Mouse (Mus musculus) liver, adult 2 months (tissue): ENCODE results near the gene Prpf39. TPM values are rescaled to one million over a fixed set of nuclear protein-coding genes. Genes with fewer than 3 reads are reported as not detected.
A peak's percentile ranks its signal among the peaks of the same experiment; 100 is the strongest.

ENCODE experiments used
- DNase-seq: peaks from one replicate; pipeline ENCODE4 v3.0.0-alpha.2; 2011; ENCODE audit warnings: low read depth, low spot score; ENCODE audit errors: extremely low read depth
- H3K27ac ChIP-seq: fragments of 200-500 bp; replicated peaks from 2 replicates; pipeline ENCODE4 v1.5.1; 2012; ENCODE audit warnings: low read depth, mild to moderate bottlenecking, control low read depth, inconsistent platforms, low read length; ENCODE audit not compliant: insufficient read depth
- H3K27me3 ChIP-seq: fragments of 200-500 bp; 2 replicates; pipeline ENCODE4 v1.6.1; 2012; ENCODE audit warnings: mild to moderate bottlenecking, moderate library complexity, low read length, inconsistent platforms; ENCODE audit not compliant: control insufficient read depth, insufficient read depth
- H3K36me3 ChIP-seq: fragments of 200-500 bp; 2 replicates; pipeline ENCODE4 v1.6.1; 2012; ENCODE audit warnings: low read length, inconsistent platforms; ENCODE audit not compliant: control insufficient read depth, insufficient read depth
- H3K4me1 ChIP-seq: fragments of 200-500 bp; 2 replicates; pipeline ENCODE4 v1.6.1; 2011; ENCODE audit warnings: low read length; ENCODE audit not compliant: control insufficient read depth, insufficient read depth
- H3K4me3 ChIP-seq: fragments of 200-500 bp; 2 replicates; pipeline ENCODE4 v1.5.1; 2011; ENCODE audit warnings: low read depth, mild to moderate bottlenecking, control low read depth, low read length, moderate library complexity; ENCODE audit not compliant: insufficient read depth
- H3K79me2 ChIP-seq: fragments of 200-500 bp; 2 replicates; pipeline ENCODE4 v1.6.1; 2012; ENCODE audit warnings: inconsistent platforms, mild to moderate bottlenecking, low read length, moderate library complexity; ENCODE audit not compliant: control insufficient read depth, insufficient read depth
- H3K9ac ChIP-seq: fragments of 200-500 bp; 2 replicates; pipeline ENCODE4 v1.6.1; 2012; ENCODE audit warnings: low read depth, mild to moderate bottlenecking, control low read depth, inconsistent platforms, low read length
- CTCF ChIP-seq: fragments of 200-500 bp; IDR thresholded peaks from 2 replicates; pipeline ENCODE4 v1.5.1; 2011; ENCODE audit warnings: low read depth, low read length, control low read depth
- POLR2A ChIP-seq: fragments of 200-500 bp; IDR thresholded peaks from 2 replicates; pipeline ENCODE4 v1.6.1; 2011; ENCODE audit warnings: low read length, control low read depth; ENCODE audit not compliant: insufficient read depth; ENCODE audit errors: extremely low read depth
- WGBS: fragments of 180-500 bp; shearing (Covaris S2); methylation state at CpG from one replicate; pipeline ENCODE4 v1.1.7; 2018; 5-methylcytosine and 5-hydroxymethylcytosine counted together
- polyA plus RNA-seq: library from polyadenylated mRNA; depleted of rRNA; stranded (reverse); fragments of >200 nt; gene quantifications from 2 replicates; pipeline ENCODE4 v1.2.3, GENCODE M21; 2012
- total RNA-seq: library from RNA; depleted of rRNA; stranded (reverse); fragments of >200 nt; gene quantifications from 2 replicates; pipeline ENCODE4 v1.2.3, GENCODE M21; 2014

Prpf39 gene
- total and polyA plus RNA-seq, 2 experiments: 3.8 to 26.5 TPM

DNA sequence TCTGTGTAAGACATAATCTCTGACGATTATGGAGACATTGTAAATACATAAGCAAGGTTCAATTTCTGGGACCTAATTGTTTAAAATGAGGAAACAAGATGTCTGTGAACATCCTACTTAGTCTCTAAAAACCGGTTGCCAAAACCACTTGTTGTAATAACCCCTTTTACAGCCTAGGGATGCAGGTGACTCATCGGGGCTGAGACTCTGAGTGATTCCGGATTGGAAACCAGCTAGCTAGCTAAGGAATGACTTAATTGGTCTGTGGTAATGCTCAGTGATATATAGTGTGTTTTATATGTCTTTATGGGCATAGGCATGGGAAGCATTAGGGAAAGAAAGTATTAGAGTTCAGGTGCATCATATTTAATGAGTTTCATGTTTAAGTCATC is 1.4 kb downstream of the Prpf39 start:
- Histone ChIP-seq H3K36me3 (peaks cover 2% of the 10 kb centered on the region; the same call in 1 of the 2 replicates), H3K9ac (no peak overlapping the region), H3K4me3 (0 out of 2 replicates have a peak overlapping the region, but pooled peaks have one; percentile 99), H3K27me3 (no peaks in the 10 kb centered on the region), H3K4me1 (peaks cover 11% of the 10 kb centered on the region), H3K27ac (no peak overlapping the region), H3K79me2 (peaks cover 19% of the 10 kb centered on the region; the same call in 1 of the 2 replicates)
- DNase-seq: peak; percentile 5
- 3% methylated on average over 4 of the region's 4 CpGs for WGBS
- TF ChIP-seq POLR2A: no peak
- no peak for TF ChIP-seq CTCF

DNA sequence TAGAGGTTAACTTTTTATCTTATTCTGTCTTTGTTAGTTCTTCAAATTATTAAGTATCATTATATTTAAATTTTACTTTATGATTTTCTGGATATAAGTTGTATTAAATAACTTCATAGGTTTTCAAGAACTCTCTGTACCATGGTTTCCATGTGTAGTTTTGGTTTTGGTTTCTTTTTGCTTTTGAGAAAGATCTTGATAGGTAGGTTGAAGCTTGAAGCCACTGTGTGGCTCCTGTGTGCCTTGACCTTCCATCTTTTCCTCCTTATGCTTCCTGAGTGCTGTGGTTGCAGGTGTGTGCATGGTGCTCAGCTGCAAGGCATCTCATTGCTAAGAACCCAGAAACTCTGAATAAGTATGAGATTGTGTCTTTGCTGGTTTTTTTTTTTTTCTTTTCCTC is 12.7 kb downstream of the Prpf39 start:
- no peak overlapping the region for H3K4me3 ChIP-seq
- no peaks in the 10 kb centered on the region for H3K4me1 ChIP-seq
- TF ChIP-seq POLR2A (no peak), CTCF (no peak)
- H3K27me3 ChIP-seq: no peaks in the 10 kb centered on the region
- no peak overlapping the region for H3K9ac ChIP-seq
- DNase-seq: no peak
- peaks cover 37% of the 10 kb centered on the region for H3K36me3 ChIP-seq
- peaks cover 3% of the 10 kb centered on the region; the same call in 1 of the 2 replicates for H3K79me2 ChIP-seq
- no peak overlapping the region for H3K27ac ChIP-seq

DNA sequence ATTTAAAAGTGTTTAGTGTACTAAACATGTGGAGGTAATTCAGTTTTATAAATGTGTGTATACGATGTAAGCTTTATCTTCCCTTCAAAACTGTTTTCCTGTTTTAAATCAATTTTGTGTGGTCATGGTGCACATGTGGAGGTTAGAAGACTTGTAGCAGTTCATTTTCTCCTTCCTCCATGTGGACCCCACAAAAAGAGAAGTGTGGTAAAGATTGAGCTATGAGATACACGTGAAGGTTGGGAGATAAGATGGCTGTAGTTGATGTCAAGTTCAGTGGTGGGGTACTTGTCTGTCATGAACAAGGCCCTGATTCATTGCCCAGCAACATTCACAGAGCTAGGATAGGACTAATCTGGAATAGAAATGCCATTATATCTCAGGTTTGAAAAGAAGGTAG is 22.1 kb downstream of the Prpf39 start:
- no peak overlapping the region for H3K9ac ChIP-seq
- H3K27me3 ChIP-seq: no peaks in the 10 kb centered on the region
- WGBS: 78% methylated on average over 2 of the region's 2 CpGs
- H3K4me3 ChIP-seq: no peak overlapping the region
- H3K4me1 ChIP-seq: no peaks in the 10 kb centered on the region
- TF ChIP-seq CTCF (no peak), POLR2A (no peak)
- H3K36me3 ChIP-seq: peaks cover 59% of the 10 kb centered on the region
- no peaks in the 10 kb centered on the region for H3K79me2 ChIP-seq
- no peak for DNase-seq
- no peak overlapping the region for H3K27ac ChIP-seq

DNA sequence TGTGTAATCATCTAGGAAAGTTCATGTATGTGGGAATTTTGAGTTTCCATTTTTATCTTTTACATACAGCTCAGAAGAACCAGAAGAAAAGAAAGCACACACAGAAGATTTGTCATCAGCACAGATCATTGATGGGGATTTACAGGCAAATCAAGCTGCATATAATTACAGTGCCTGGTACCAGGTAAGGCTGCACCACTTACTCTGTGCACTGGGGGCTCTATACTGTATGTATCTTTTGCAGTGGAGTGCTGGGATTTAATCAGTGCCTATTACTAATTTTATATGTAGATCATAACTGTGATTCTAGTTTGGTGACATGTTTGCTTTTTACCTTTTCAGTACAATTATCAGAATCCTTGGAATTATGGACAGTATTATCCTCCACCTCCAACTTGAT is 24.9 kb downstream of the Prpf39 start:
- H3K4me1 ChIP-seq: no peaks in the 10 kb centered on the region
- no peak overlapping the region for H3K27ac ChIP-seq
- H3K4me3 ChIP-seq: no peak overlapping the region
- peaks cover 53% of the 10 kb centered on the region for H3K36me3 ChIP-seq
- no peaks in the 10 kb centered on the region for H3K27me3 ChIP-seq
- TF ChIP-seq CTCF (no peak), POLR2A (no peak)
- no peak for DNase-seq
- H3K79me2 ChIP-seq: no peaks in the 10 kb centered on the region
- H3K9ac ChIP-seq: no peak overlapping the region

DNA sequence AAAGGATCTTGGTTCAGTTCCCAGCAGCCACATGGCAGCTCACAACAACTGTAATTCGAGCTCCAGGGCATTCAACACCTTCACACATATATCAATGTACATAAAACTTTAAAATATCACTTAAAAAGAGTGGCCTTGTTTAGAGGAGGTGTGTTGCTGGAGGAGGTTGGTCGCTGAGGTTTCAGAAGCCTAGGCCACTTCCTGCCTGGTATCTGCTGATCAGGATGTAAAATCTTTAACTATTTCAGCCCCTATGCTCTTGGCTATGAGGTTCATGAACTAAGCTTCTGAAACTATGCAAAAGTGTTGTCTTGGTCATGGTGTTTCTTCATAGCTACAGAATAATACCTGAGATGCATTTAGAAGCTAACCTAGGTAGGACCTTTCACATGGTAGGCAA is 29.1 kb downstream of the Prpf39 start:
- 65% methylated on average over 2 of the region's 2 CpGs for WGBS
- H3K79me2 ChIP-seq: no peaks in the 10 kb centered on the region
- DNase-seq: no peak
- TF ChIP-seq CTCF: no peak
- H3K9ac ChIP-seq: no peak overlapping the region
- no peaks in the 10 kb centered on the region for H3K4me1 ChIP-seq
- H3K27me3 ChIP-seq: no peaks in the 10 kb centered on the region
- no peak overlapping the region for H3K27ac ChIP-seq
- no peak overlapping the region for H3K4me3 ChIP-seq
- peaks cover 44% of the 10 kb centered on the region for H3K36me3 ChIP-seq

GRCm38 (mm10) chr12:65066234-65066633 is 30.1 kb downstream of the Prpf39 start:
- H3K27me3 ChIP-seq: no peaks in the 10 kb centered on the region
- H3K4me1 ChIP-seq: no peaks in the 10 kb centered on the region
- no peak for DNase-seq
- peaks cover 36% of the 10 kb centered on the region for H3K36me3 ChIP-seq
- H3K27ac ChIP-seq: no peak overlapping the region
- H3K9ac ChIP-seq: no peak overlapping the region
- no peaks in the 10 kb centered on the region for H3K79me2 ChIP-seq
- 41% methylated on average over 3 of the region's 3 CpGs for WGBS
- H3K4me3 ChIP-seq: no peak overlapping the region
- TF ChIP-seq POLR2A (no peak), CTCF (no peak)
